Mouse (Mus musculus): ENCODE data around the gene Zfp689. TPM values are rescaled to one million over a fixed set of nuclear protein-coding genes. Genes with fewer than 3 reads are reported as not detected.
"Not testable (repeated sequence)": the region's sequence is repeated elsewhere in the genome, so short reads cannot be mapped to it uniquely, and the experiment has no call there.

The Zfp689 gene
- polyA plus RNA-seq, 1 experiment from 2014 or later, result 20.3 TPM

DNA sequence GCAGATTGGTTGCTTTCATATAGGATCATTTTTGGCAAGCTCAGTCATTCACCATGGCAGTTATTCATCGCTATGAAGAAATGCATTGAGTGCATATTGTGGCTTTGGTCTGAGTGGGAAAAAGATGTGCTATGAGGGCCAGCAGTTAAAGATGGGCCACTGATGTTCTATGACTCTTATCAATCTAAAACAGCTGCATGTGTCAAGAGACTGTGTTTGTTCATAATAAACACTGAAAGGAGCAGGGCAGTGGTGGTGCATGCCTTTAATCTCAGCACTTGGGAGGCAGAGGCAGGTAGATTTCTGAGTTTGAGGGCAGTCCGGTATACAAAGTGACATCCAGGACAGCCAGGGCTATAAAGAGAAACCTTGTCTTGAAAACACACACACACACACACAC lies 16.7 kb upstream of the Zfp689 start:
- WGBS, result 92% methylated on average over 2 of the region's 2 CpGs
- not testable (repeated sequence) for H3K4me1 ChIP-seq; H3K4me2 ChIP-seq (replicated peaks); H3K27ac ChIP-seq; ATAC-seq (ENCODE audit: low FRiP score, low read depth); H3K9me3 ChIP-seq; H3K4me3 ChIP-seq; H3K27me3 ChIP-seq (replicated peaks); H3K9ac ChIP-seq
- peaks cover 40% of the 10 kb centered on the region for H3K36me3 ChIP-seq

DNA sequence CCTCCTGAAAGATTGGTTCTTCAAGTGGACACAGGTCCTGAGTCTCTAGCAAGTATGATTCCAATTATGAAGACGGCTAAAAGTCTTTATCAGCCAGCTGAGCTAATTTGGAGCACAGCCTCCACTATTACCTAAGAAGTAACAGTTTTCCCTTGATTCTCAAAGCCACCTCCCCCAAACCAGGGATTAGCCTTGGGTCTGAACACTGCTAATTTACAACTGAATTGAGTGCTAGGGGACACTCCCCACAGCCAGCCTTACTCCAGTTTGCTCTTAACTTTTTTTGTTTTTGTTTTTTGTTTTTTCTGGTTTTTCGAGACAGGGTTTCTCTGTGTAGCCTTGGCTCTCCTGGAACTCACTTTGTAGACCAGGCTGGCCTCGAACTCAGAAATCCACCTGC lies 16.2 kb upstream of the Zfp689 start:
- 95% methylated on average over 3 of the region's 3 CpGs for WGBS
- Histone ChIP-seq H3K27ac (no peak overlapping the region), H3K9ac (no peak overlapping the region), H3K27me3 (replicated peaks) (no peaks in the 10 kb centered on the region), H3K4me3 (no peak overlapping the region), H3K4me1 (no peaks in the 10 kb centered on the region), H3K4me2 (replicated peaks) (no peak overlapping the region), H3K9me3 (no peaks in the 10 kb centered on the region), H3K36me3 (peaks cover 44% of the 10 kb centered on the region)
- ATAC-seq (ENCODE audit: low FRiP score, low read depth), result no peak

DNA sequence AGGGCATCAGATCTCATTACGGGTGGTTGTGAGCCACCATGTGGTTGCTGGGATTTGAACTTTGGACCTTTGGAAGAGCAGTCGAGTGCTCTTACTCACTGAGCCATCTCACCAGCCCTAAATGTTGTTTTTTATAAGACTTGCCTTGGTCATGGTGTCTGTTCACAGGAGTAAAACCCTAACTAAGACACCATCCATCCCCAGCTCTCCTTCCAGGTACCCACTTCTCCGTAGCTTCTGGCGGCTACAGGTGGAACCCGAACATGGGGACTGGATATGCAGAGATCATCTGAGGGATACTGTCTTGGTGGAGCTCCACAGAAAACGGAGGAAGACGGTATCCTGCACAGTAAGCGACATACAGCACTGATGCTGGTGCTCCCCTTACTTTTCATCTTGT lies 10.4 kb upstream of the Zfp689 start, which contains the start of gene Prr14:
Gene Prr14, plus strand, starts transcription at position 301 of the 400 bp plus-strand sequence.
- H3K36me3 ChIP-seq, result peaks cover 50% of the 10 kb centered on the region

DNA sequence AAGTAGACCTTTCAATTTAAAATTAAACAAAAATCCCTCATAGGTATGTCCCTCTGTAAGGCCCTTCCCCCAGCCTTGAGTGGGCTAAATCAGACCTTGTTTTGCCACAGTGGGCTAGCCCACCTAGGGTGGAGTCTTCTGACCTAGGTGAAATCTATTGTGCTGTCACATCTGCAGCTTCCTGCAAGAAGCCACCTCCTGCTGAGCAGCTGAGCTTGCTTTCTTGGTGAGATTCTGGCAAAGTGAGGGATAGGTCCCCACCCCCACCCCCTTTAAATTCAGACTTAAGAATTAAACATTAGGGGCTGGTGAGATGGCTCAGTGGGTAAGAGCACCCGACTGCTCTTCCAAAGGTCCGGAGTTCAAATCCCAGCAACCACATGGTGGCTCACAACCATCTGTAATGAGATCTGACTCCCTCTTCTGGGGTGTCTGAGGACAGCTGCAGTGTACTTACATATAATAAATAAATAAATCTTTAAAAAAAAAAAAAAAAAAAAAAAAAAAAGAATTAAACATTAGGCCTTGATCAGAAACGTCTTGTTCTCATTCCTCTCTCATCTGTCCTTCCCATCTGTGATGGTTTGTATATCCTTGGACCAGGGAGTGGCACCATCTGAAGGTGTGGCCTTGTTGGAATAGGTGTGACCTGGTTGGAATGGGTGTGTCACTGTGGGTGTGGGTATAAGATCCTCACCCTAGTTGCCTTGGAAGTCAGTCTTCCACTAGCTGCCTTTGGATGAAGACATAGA lies 9.6 kb upstream of the Zfp689 start:
- not testable (repeated sequence) for H3K4me1 ChIP-seq; H3K27ac ChIP-seq; H3K4me3 ChIP-seq; H3K27me3 ChIP-seq (replicated peaks); ATAC-seq (ENCODE audit: low FRiP score, low read depth); H3K9ac ChIP-seq; H3K9me3 ChIP-seq; H3K4me2 ChIP-seq (replicated peaks)
- peaks cover 50% of the 10 kb centered on the region for H3K36me3 ChIP-seq
- WGBS, result 86% methylated on average over 3 of the region's 3 CpGs

More for the DNA sequence above, 10.4 kb upstream of the Zfp689 start, which contains the start of gene Prr14:
- not testable (repeated sequence) for H3K4me3 ChIP-seq; H3K4me1 ChIP-seq; H3K9ac ChIP-seq; H3K27ac ChIP-seq; H3K27me3 ChIP-seq (replicated peaks); H3K4me2 ChIP-seq (replicated peaks); ATAC-seq (ENCODE audit: low FRiP score, low read depth); H3K9me3 ChIP-seq
- 97% methylated on average over 8 of the region's 8 CpGs for WGBS

DNA sequence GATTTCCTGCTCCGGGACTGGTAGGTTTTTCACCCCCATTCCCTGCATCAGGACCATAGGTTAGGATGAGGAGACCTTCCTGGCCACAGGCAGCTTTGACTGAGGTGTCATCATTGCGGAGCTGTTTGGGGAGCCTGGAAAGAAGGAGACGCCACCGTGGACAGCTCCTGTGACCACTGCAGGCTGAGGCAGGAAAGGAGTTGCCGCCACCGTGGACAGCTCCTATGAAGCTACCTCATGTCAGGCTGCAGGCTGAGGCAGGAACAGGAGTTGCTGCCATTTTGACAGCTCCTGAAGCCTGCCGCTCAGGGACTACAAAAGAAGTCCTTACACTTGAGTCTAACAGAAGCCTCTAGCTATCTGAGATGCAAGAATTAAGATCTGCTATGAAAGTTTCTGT lies 5.9 kb upstream of the Zfp689 start:
- Histone ChIP-seq H3K4me3 (no peak overlapping the region), H3K36me3 (peaks cover 48% of the 10 kb centered on the region), H3K4me1 (peaks cover 32% of the 10 kb centered on the region), H3K27ac (no peak overlapping the region), H3K4me2 (replicated peaks) (no peak overlapping the region), H3K27me3 (replicated peaks) (no peaks in the 10 kb centered on the region), H3K9me3 (0 out of 2 replicates have a peak, but pooled peaks cover 9% of the 10 kb centered on the region), H3K9ac (no peak overlapping the region)
- ATAC-seq (ENCODE audit: low FRiP score, low read depth), result no peak
- WGBS, result 93% methylated on average over 7 of the region's 7 CpGs

DNA sequence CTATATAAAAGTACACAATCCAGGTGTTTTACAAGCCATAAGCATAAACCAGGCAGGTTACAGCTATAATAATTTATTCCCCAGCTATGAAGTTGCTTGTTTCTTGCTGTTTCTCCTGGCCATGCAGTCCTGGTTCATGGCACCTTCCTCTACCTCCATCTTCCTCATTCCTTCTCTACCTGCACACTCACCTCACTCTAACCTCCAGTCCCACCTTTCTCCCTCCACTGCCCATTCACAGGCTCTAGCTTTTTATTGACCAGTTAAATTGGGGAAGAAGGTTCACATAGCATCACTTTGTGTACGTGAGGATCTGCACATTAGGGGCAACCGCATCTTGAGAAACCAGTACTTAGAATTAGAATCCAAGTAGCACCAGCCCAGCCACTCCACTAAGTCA lies 4.1 kb upstream of the Zfp689 start:
- Histone ChIP-seq H3K27me3 (replicated peaks) (no peaks in the 10 kb centered on the region), H3K4me3 (no peak overlapping the region), H3K4me2 (replicated peaks) (no peak overlapping the region), H3K27ac (no peak overlapping the region), H3K4me1 (peaks cover 38% of the 10 kb centered on the region), H3K36me3 (peaks cover 41% of the 10 kb centered on the region), H3K9ac (no peak overlapping the region), H3K9me3 (0 out of 2 replicates have a peak, but pooled peaks cover 9% of the 10 kb centered on the region)
- ATAC-seq (ENCODE audit: low FRiP score, low read depth), result no peak
- WGBS, result 98% methylated on average over 2 of the region's 2 CpGs

DNA sequence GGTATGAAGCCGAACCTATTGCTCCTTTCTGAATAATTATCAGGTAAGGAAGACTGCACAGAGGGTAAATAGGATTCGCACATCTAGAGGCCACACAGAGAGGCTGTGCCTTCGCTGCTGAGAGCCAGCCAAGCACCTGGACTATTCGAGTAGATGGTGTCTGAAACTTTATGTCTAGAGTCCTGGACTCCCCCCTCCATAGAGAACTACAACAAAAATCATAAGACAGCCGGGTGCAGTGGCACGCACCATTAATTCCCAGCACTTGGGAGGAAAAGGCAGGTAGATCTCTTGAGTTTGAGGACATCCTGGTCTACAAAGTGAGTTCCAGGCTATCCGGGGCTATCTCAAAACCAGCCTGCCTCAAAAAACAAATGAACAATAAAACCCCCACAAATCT lies 1.0 kb upstream of the Zfp689 start:
- Histone ChIP-seq H3K9ac (peak overlapping the region; percentile 61), H3K36me3 (peaks cover 41% of the 10 kb centered on the region), H3K4me1 (peaks cover 44% of the 10 kb centered on the region), H3K4me2 (replicated peaks) (peak overlapping the region; percentile 83), H3K4me3 (peak overlapping the region; percentile 85), H3K9me3 (no peaks in the 10 kb centered on the region), H3K27me3 (replicated peaks) (no peaks in the 10 kb centered on the region), H3K27ac (no peak overlapping the region)
- 84% methylated on average over 7 of the region's 7 CpGs for WGBS
- no peak for ATAC-seq (ENCODE audit: low FRiP score, low read depth)

DNA sequence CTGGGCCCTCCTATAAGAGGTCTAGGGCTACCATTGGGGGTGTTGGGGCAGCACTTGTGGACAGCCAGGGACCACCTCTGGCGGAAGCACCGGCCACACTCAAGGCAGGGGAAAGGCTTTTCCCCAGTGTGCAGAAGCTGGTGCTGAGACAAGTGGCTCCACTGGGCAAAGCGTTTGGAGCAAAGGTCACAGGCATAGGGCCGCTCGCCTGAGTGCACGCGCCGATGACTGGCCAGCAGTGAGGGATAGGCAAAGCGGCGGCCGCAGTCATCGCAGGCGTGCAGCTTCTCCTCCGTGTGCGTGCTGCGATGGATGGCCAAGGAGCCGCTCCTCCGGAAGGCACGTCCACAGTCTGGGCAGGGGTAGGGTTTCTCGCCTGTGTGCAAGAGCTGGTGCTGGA lies 5.0 kb downstream of the Zfp689 start:
- H3K27me3 ChIP-seq (replicated peaks), result no peaks in the 10 kb centered on the region
- H3K4me3 ChIP-seq, result no peak overlapping the region
- ATAC-seq (ENCODE audit: low FRiP score, low read depth), result no peak
- 92% methylated on average over 20 of the region's 20 CpGs for WGBS
- H3K36me3 ChIP-seq, result peaks cover 52% of the 10 kb centered on the region
- peaks cover 7% of the 10 kb centered on the region; the same call in 1 of the 2 replicates for H3K4me1 ChIP-seq
- no peak overlapping the region for H3K4me2 ChIP-seq (replicated peaks)
- no peak overlapping the region for H3K9ac ChIP-seq
- H3K9me3 ChIP-seq, result no peaks in the 10 kb centered on the region
- no peak overlapping the region for H3K27ac ChIP-seq

GRCm38 (mm10) chr7:127437724-127438123 lies 11.2 kb downstream of the Zfp689 start:
- Histone ChIP-seq H3K36me3 (peaks cover 14% of the 10 kb centered on the region), H3K27ac (no peak overlapping the region), H3K9me3 (peaks cover 13% of the 10 kb centered on the region), H3K9ac (no peak overlapping the region), H3K4me3 (no peak overlapping the region), H3K4me2 (replicated peaks) (no peak overlapping the region), H3K4me1 (no peaks in the 10 kb centered on the region), H3K27me3 (replicated peaks) (no peaks in the 10 kb centered on the region)
- 87% methylated on average over 3 of the region's 3 CpGs for WGBS
- ATAC-seq (ENCODE audit: low FRiP score, low read depth), result no peak

DNA sequence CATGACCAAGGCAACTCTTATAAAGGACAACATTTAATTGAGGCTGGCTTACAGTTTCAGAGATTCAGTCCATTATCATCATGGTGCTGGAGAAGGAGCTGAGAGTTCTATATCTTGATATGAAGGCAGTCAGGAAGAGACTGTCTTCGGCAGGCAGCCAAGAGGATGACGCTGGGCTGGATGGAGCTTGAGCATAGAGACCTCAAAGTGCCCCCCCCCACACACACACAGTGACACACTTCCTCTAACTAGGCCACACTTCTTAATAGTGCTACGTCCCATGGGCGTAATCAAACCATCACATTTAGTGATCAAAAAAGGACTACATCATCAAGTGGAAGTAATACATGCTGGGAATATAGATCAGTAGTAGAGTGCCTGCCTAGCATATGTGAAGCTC lies 13.8 kb downstream of the Zfp689 start:
- no peak overlapping the region for H3K9ac ChIP-seq
- no peak overlapping the region for H3K27ac ChIP-seq
- H3K9me3 ChIP-seq, result peaks cover 13% of the 10 kb centered on the region
- H3K36me3 ChIP-seq, result no peaks in the 10 kb centered on the region
- 94% methylated on average over 4 of the region's 4 CpGs for WGBS
- no peaks in the 10 kb centered on the region for H3K4me1 ChIP-seq
- H3K27me3 ChIP-seq (replicated peaks), result no peaks in the 10 kb centered on the region
- no peak overlapping the region for H3K4me3 ChIP-seq
- ATAC-seq (ENCODE audit: low FRiP score, low read depth), result no peak
- H3K4me2 ChIP-seq (replicated peaks), result no peak overlapping the region

DNA sequence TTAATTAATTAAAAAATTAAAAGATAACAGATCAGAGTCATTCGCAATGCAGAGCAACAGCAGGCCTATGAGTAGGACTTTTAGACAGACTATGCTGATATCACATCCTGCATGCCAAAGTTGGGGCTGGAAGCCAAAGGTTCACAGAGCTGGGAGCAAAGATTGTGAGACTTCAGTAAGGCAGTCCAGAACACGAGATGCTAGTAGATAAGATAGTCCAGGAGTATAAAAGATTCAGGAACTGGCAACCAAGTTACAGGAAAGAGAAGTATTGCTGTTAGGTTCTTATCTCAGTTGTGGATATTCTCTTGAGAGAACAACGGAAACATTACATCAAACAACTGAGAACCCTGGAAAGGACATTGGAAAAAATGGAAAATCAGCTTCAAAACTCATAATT lies 22.6 kb downstream of the Zfp689 start:
- no peak overlapping the region for H3K27ac ChIP-seq
- no peaks in the 10 kb centered on the region for H3K9me3 ChIP-seq
- ATAC-seq (ENCODE audit: low FRiP score, low read depth), result no peak
- H3K9ac ChIP-seq, result no peak overlapping the region
- no peaks in the 10 kb centered on the region for H3K36me3 ChIP-seq
- peaks cover 8% of the 10 kb centered on the region; the same call in 1 of the 2 replicates for H3K27me3 ChIP-seq (replicated peaks)
- H3K4me2 ChIP-seq (replicated peaks), result no peak overlapping the region
- H3K4me3 ChIP-seq, result no peak overlapping the region
- WGBS, result 72% methylated on average over 3 of the region's 3 CpGs
- H3K4me1 ChIP-seq, result peaks cover 6% of the 10 kb centered on the region; the same call in 1 of the 2 replicates

DNA sequence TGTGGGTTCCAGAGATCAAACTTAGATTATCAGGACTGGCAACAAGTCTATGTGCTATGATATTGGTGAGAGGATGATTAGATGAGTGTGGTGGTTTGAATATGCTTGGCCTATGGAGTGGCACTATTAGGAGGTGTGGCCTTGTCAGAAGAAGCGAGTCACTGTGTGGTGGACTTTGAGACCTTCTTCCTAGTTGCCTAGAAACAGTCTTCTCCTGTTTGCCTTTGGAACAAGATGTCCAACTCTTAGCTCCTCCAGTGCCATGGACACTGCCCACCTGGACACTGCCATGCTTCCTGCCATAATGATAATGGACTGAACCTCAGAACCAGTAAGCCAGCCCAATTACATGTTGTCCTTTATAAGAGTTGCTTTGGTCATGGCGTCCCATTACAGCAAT lies 23.0 kb downstream of the Zfp689 start:
- no peak overlapping the region for H3K4me2 ChIP-seq (replicated peaks)
- H3K27ac ChIP-seq, result no peak overlapping the region
- no peaks in the 10 kb centered on the region for H3K9me3 ChIP-seq
- peaks cover 8% of the 10 kb centered on the region; the same call in 1 of the 2 replicates for H3K27me3 ChIP-seq (replicated peaks)
- H3K36me3 ChIP-seq, result no peaks in the 10 kb centered on the region
- 86% methylated on average over 2 of the region's 2 CpGs for WGBS
- no peak overlapping the region for H3K4me3 ChIP-seq
- H3K9ac ChIP-seq, result no peak overlapping the region
- no peak for ATAC-seq (ENCODE audit: low FRiP score, low read depth)
- H3K4me1 ChIP-seq, result peaks cover 11% of the 10 kb centered on the region; the same call in 1 of the 2 replicates

- 89% methylated on average over 3 of the region's 3 CpGs for WGBS
- Histone ChIP-seq H3K27me3 (replicated peaks) (peaks cover 8% of the 10 kb centered on the region; the same call in 1 of the 2 replicates), H3K27ac (no peak overlapping the region), H3K36me3 (no peaks in the 10 kb centered on the region), H3K4me2 (replicated peaks) (no peak overlapping the region), H3K9me3 (no peaks in the 10 kb centered on the region), H3K4me3 (no peak overlapping the region), H3K4me1 (peaks cover 11% of the 10 kb centered on the region; the same call in 1 of the 2 replicates), H3K9ac (no peak overlapping the region)
- ATAC-seq (ENCODE audit: low FRiP score, low read depth), result no peak
Measured at GRCm38 (mm10) chr7:127425291-127425690, 23.7 kb downstream of the Zfp689 start.

Measured in neural tube, embryonic 12.5 days (tissue).